In the genomic region with DNA sequence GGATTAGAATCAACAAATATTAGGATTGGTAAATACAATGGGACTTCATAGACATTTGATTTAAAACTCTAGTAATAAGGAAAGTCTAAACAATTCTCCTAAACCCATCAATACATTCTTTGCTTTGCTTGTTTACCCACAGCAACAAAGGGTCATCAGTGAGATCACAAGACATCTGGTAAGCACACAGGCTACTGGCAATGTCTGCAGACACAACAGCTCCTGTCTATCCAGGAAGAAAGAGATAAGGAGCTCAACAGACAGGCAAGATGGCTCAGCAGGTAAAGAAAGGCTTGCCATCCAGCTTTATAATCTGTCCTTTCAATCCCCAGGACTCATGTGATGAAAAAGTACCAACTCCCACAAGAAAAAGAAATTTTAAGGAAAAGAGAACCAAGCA, we compare ENCODE assay signal across 43 mouse cellular contexts. TPM values are rescaled to one million over a fixed set of nuclear protein-coding genes. Genes with fewer than 3 reads are reported as not detected.
"Had no signal": no experiment of that assay in that cellular context is flagged by ENCODE, and none has a peak within 500 bp of the region (broad histone marks: within the 10 kb centered on the region; RNA-seq: fewer than 3 reads in every experiment).

No protein-coding gene starts in this region.

- H3K4me2 ChIP-seq: heart, embryonic 11.5 days; heart, embryonic 12.5 days; heart, embryonic 13.5 days; heart, embryonic 15.5 days; hindbrain, embryonic 12.5 days; hindbrain, embryonic 13.5 days; hindbrain, embryonic 14.5 days; hindbrain, embryonic 15.5 days; intestine, embryonic 15.5 days; kidney, embryonic 15.5 days had no signal

- ATAC-seq: hindbrain, embryonic 16.5 days; hindbrain, postnatal 0 days; inflammation-experienced regulatory T-cells, adult 6 months; intestine, embryonic 15.5 days; intestine, postnatal 0 days had no signal

- DNase-seq: heart, postnatal 10 days; heart, postnatal 14 days; heart, postnatal 36 days; heart, postnatal 4 days; kidney, adult 11 months; kidney, adult 18-20 months; kidney, adult 2 months; kidney, adult 8-10 months; kidney, adult 9 months; kidney, postnatal 10 days; kidney, postnatal 14 days; kidney, postnatal 25 days; kidney, postnatal 36 days; kidney, postnatal 4 days; layer of hippocampus, adult 9-11 months; layer of hippocampus, postnatal 36 days had no signal

- H3K9me3 ChIP-seq: heart, embryonic 10.5 days; heart, embryonic 12.5 days; heart, embryonic 13.5 days; heart, embryonic 15.5 days; hindbrain, embryonic 10.5 days; hindbrain, embryonic 12.5 days; hindbrain, embryonic 13.5 days; hindbrain, embryonic 15.5 days; intestine, embryonic 15.5 days; kidney, embryonic 15.5 days had no signal

- H3K4me1 ChIP-seq: heart, embryonic 15.5 days; hindbrain, embryonic 10.5 days; hindbrain, embryonic 12.5 days; hindbrain, embryonic 13.5 days; hindbrain, embryonic 15.5 days; intestine, embryonic 15.5 days had no signal

- H3K4me3 ChIP-seq: heart, embryonic 10.5 days; heart, embryonic 12.5 days; heart, embryonic 13.5 days; heart, embryonic 15.5 days; hindbrain, embryonic 10.5 days; hindbrain, embryonic 12.5 days; hindbrain, embryonic 13.5 days; hindbrain, embryonic 15.5 days; intestine, embryonic 15.5 days; kidney, embryonic 15.5 days; layer of hippocampus, adult 2 months had no signal

- H3K36me3 ChIP-seq: heart, embryonic 10.5 days; heart, embryonic 12.5 days; heart, embryonic 15.5 days; hindbrain, embryonic 12.5 days; hindbrain, embryonic 13.5 days; hindbrain, embryonic 15.5 days; intestine, embryonic 15.5 days; kidney, embryonic 15.5 days had no signal

- H3K27me3 ChIP-seq: heart, embryonic 12.5 days; heart, embryonic 13.5 days; heart, embryonic 15.5 days; hindbrain, embryonic 12.5 days; hindbrain, embryonic 13.5 days; hindbrain, embryonic 15.5 days; intestine, embryonic 15.5 days; kidney, embryonic 15.5 days had no signal

- H3K9ac ChIP-seq: heart, embryonic 12.5 days; heart, embryonic 13.5 days; heart, embryonic 15.5 days; hindbrain, embryonic 12.5 days; hindbrain, embryonic 13.5 days; hindbrain, embryonic 14.5 days; hindbrain, embryonic 15.5 days; intestine, embryonic 15.5 days; kidney, embryonic 15.5 days had no signal

- H3K27ac ChIP-seq: heart, embryonic 10.5 days; heart, embryonic 13.5 days; heart, embryonic 15.5 days; hindbrain, embryonic 10.5 days; hindbrain, embryonic 12.5 days; hindbrain, embryonic 13.5 days; hindbrain, embryonic 14.5 days; hindbrain, embryonic 15.5 days; hindbrain, postnatal 0 days; intestine, embryonic 15.5 days; kidney, embryonic 15.5 days; kidney, postnatal 0 days; layer of hippocampus, adult 2 months had no signal

RNA-seq across cellular contexts. Expression of gene Cct8l1, which starts 37.0 kb away (rescaled TPM):
- total RNA-seq: heart, postnatal 10 days; heart, postnatal 4 days; hematopoietic stem cell, adult 5-6 weeks; hindbrain, postnatal 0 days; layer of hippocampus, postnatal 14 days had no signal
- polyA plus RNA-seq: heart, embryonic 10.5 days; heart, embryonic 11.5 days; heart, embryonic 13.5 days; heart, embryonic 14.5 days; heart, embryonic 15.5 days; heart, postnatal 0 days; hindbrain, embryonic 10.5 days; hindbrain, embryonic 11.5 days; hindbrain, embryonic 14.5 days; hindbrain, postnatal 0 days; intestine, embryonic 14.5 days; intestine, embryonic 15.5 days; kidney, embryonic 14.5 days; kidney, embryonic 15.5 days; kidney, embryonic 16.5 days; kidney, postnatal 0 days; large intestine, adult 2 months had no signal
